Mouse (Mus musculus) heart, embryonic 13.5 days (tissue): ENCODE measurements around the gene Plcb1. TPM values are rescaled to one million over a fixed set of nuclear protein-coding genes. Genes with fewer than 3 reads are reported as not detected.

ENCODE experiments used
- ATAC-seq: fragments of 200-750 bp; cut with Nextera tagmentation; 2 replicates; pipeline ENCODE4 v1.8.0; 2017; ENCODE audit warnings: moderate TSS enrichment; ENCODE audit not compliant: insufficient number of reproducible peaks, low FRiP score, low TSS enrichment; ENCODE audit errors: extremely low read depth
- H3K27ac ChIP-seq: fragments of 300-500 bp; sonication (generic); replicated peaks from 2 replicates; pipeline ENCODE4 v1.5.1; 2015; ENCODE audit warnings: moderate library complexity, mild to moderate bottlenecking, inconsistent platforms
- H3K27me3 ChIP-seq: fragments of 300-500 bp; sonication (generic); replicated peaks from 2 replicates; pipeline ENCODE4 v1.6.1; 2015; ENCODE audit warnings: mild to moderate bottlenecking, inconsistent platforms
- H3K36me3 ChIP-seq: fragments of 300-500 bp; sonication (generic); 2 replicates; pipeline ENCODE4 v1.6.1; 2015; ENCODE audit warnings: mild to moderate bottlenecking, inconsistent platforms
- H3K4me1 ChIP-seq: fragments of 300-500 bp; sonication (generic); 2 replicates; pipeline ENCODE4 v1.6.1; 2015; ENCODE audit warnings: inconsistent platforms
- H3K4me2 ChIP-seq: fragments of 300-500 bp; sonication (generic); 2 replicates; pipeline ENCODE4 v1.6.1; 2015; ENCODE audit warnings: inconsistent platforms, mild to moderate bottlenecking, moderate library complexity
- H3K4me3 ChIP-seq: fragments of 300-500 bp; sonication (generic); 2 replicates; pipeline ENCODE4 v1.5.1; 2015; ENCODE audit warnings: moderate library complexity, mild to moderate bottlenecking, inconsistent platforms
- H3K9ac ChIP-seq: fragments of 300-500 bp; sonication (generic); 2 replicates; pipeline ENCODE4 v1.6.1; 2015; ENCODE audit warnings: inconsistent platforms, mild to moderate bottlenecking, moderate library complexity
- H3K9me3 ChIP-seq: fragments of 300-500 bp; sonication (generic); 2 replicates; pipeline ENCODE4 v1.6.1; 2016; ENCODE audit warnings: inconsistent platforms
- WGBS: fragments of 180-500 bp; shearing (Covaris S2); methylation state at CpG from one replicate; pipeline ENCODE4 v1.1.7; 2015; ENCODE audit warnings: mixed read lengths; 5-methylcytosine and 5-hydroxymethylcytosine counted together
- polyA plus RNA-seq: library from polyadenylated mRNA; unstranded; fragments of >200 nt; fragmentation: Nextera tagmentation; extraction: Ambion mirVana; gene quantifications from 2 replicates; pipeline ENCODE4 v1.2.1, GENCODE M21; 2015

Plcb1 gene
- polyA plus RNA-seq, 1 experiment from 2014 or later, result 5.9 TPM

DNA sequence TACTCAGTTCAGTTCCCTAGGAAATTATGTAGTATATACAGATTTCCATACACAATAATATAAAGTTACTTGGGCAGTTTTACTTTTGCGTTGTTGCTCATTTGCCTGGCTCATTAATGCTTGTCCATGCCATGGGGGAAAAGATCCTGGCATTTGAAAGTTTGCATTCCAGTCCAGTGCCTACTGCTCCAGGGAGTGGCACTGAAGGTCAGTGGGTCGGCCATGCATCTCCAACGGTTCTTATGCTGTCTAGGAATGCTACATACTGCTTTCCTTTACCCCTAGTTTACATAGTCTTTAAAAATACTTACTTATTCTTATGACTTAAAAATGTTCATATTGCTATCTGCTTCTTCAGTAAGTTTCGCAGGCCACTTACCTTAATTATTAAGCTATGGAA is 156.2 kb downstream of the Plcb1 start:
- Histone ChIP-seq H3K9me3 (no peaks in the 10 kb centered on the region), H3K4me3 (no peak overlapping the region), H3K4me1 (no peaks in the 10 kb centered on the region), H3K27me3 (no peaks in the 10 kb centered on the region), H3K4me2 (no peak overlapping the region), H3K27ac (no peak overlapping the region), H3K9ac (no peak overlapping the region), H3K36me3 (no peaks in the 10 kb centered on the region)
- ATAC-seq, result no peak
- WGBS, result 81% methylated on average over 4 of the region's 4 CpGs

- Histone ChIP-seq H3K27me3 (no peaks in the 10 kb centered on the region), H3K9me3 (no peaks in the 10 kb centered on the region), H3K36me3 (no peaks in the 10 kb centered on the region), H3K27ac (no peak overlapping the region), H3K9ac (no peak overlapping the region), H3K4me1 (no peaks in the 10 kb centered on the region), H3K4me3 (no peak overlapping the region), H3K4me2 (no peak overlapping the region)
- WGBS, result 33% methylated on average over 2 of the region's 2 CpGs
- ATAC-seq, result no peak
Measured at GRCm38 (mm10) chr2:134942919-134943318, 157.1 kb downstream of the Plcb1 start.

DNA sequence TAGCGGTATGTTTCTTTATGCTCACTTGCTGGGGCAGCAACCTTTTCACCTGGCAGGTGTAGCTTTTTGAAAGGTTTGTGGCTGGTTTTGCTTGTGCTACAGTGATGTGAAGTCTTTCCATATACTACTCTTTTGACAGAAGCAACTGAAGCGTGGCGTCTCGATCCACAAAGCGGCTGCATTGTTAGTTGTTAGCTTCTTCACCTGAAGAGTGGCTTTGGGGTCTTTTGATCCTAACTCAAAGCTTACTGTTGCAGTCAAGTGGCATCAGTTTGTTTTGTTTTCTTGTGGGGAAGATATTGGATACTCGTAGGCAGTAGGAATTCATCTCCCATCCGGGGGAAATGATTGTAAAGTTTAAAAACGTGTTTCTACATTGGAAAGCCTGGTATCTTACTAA is 160.5 kb downstream of the Plcb1 start:
- 82% methylated on average over 8 of the region's 8 CpGs for WGBS
- Histone ChIP-seq H3K9me3 (no peaks in the 10 kb centered on the region), H3K9ac (no peak overlapping the region)

GRCm38 (mm10) chr2:134946911-134947310 is 161.0 kb downstream of the Plcb1 start:
- Histone ChIP-seq H3K36me3 (no peaks in the 10 kb centered on the region), H3K4me1 (no peaks in the 10 kb centered on the region), H3K27me3 (no peaks in the 10 kb centered on the region), H3K4me2 (no peak overlapping the region), H3K27ac (no peak overlapping the region), H3K9ac (no peak overlapping the region), H3K4me3 (no peak overlapping the region), H3K9me3 (no peaks in the 10 kb centered on the region)
- WGBS, result 37% methylated on average over 1 of the region's 1 CpGs
- no peak for ATAC-seq

More for the DNA sequence above, 160.5 kb downstream of the Plcb1 start:
- Histone ChIP-seq H3K27me3 (no peaks in the 10 kb centered on the region), H3K4me2 (no peak overlapping the region), H3K36me3 (no peaks in the 10 kb centered on the region), H3K4me1 (no peaks in the 10 kb centered on the region), H3K4me3 (no peak overlapping the region), H3K27ac (no peak overlapping the region)
- ATAC-seq, result no peak

DNA sequence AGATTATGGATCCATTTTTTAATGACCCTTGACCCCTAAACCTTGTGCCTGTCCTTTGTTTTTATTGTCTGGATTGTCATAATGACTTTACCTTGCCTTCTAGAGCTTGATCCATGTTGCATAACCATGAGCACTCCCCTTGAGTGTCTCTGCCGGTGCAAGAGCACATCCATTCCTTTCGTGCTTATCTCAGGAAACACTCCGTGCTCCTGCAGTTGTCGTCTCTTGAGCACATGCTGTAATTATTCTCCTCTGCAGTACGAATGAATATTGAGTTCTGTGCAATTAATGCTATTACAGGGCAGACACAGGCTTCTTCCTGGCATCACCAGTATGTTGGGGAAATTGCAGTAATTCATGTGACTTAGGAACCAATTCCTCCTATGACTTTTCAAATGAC is 166.2 kb downstream of the Plcb1 start:
- 0 out of 2 replicates have a peak, but pooled peaks cover 3% of the 10 kb centered on the region for H3K4me1 ChIP-seq
- no peak overlapping the region for H3K4me2 ChIP-seq
- H3K36me3 ChIP-seq, result no peaks in the 10 kb centered on the region
- H3K4me3 ChIP-seq, result no peak overlapping the region
- H3K9ac ChIP-seq, result no peak overlapping the region
- H3K9me3 ChIP-seq, result no peaks in the 10 kb centered on the region
- 24% methylated on average over 5 of the region's 5 CpGs for WGBS
- ATAC-seq, result no peak
- no peaks in the 10 kb centered on the region for H3K27me3 ChIP-seq
- no peak overlapping the region for H3K27ac ChIP-seq

- Histone ChIP-seq H3K27me3 (no peaks in the 10 kb centered on the region), H3K4me2 (no peak overlapping the region), H3K4me3 (no peak overlapping the region), H3K9me3 (no peaks in the 10 kb centered on the region), H3K9ac (no peak overlapping the region), H3K27ac (no peak overlapping the region), H3K4me1 (0 out of 2 replicates have a peak, but pooled peaks cover 3% of the 10 kb centered on the region), H3K36me3 (no peaks in the 10 kb centered on the region)
- 77% methylated on average over 4 of the region's 4 CpGs for WGBS
- no peak for ATAC-seq
Measured at GRCm38 (mm10) chr2:134956436-134956835, 170.6 kb downstream of the Plcb1 start.

- Histone ChIP-seq H3K4me2 (no peak overlapping the region), H3K36me3 (no peaks in the 10 kb centered on the region), H3K9me3 (no peaks in the 10 kb centered on the region), H3K27me3 (no peaks in the 10 kb centered on the region), H3K4me3 (no peak overlapping the region), H3K4me1 (peaks cover 7% of the 10 kb centered on the region), H3K9ac (no peak overlapping the region), H3K27ac (no peak overlapping the region)
- ATAC-seq, result no peak
- WGBS, result 74% methylated on average over 4 of the region's 4 CpGs
Measured at GRCm38 (mm10) chr2:134966131-134966530, 180.3 kb downstream of the Plcb1 start.

DNA sequence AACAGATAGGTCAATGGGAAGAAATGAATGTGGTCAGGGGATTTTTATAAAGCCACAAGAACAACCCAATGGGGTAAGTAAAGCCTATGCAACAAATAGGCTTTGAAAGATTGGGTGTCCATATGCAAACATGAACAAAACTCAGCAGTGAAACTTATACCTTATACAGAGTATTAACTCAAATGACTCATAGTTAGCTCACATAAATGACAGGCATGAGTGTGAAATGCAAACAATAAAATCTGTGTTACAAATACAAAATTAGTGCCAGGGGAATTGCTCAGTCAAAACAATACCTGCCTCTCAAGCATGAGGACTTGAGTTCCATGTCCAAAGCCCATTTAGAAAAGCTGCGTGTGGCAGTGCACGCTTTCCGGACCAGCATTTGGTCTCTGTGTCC is 182.5 kb downstream of the Plcb1 start:
- ATAC-seq, result no peak
- Histone ChIP-seq H3K4me1 (peaks cover 7% of the 10 kb centered on the region), H3K27me3 (no peaks in the 10 kb centered on the region), H3K4me3 (no peak overlapping the region), H3K36me3 (no peaks in the 10 kb centered on the region), H3K9me3 (no peaks in the 10 kb centered on the region), H3K9ac (no peak overlapping the region), H3K4me2 (no peak overlapping the region), H3K27ac (no peak overlapping the region)
- WGBS, result 85% methylated on average over 3 of the region's 3 CpGs

DNA sequence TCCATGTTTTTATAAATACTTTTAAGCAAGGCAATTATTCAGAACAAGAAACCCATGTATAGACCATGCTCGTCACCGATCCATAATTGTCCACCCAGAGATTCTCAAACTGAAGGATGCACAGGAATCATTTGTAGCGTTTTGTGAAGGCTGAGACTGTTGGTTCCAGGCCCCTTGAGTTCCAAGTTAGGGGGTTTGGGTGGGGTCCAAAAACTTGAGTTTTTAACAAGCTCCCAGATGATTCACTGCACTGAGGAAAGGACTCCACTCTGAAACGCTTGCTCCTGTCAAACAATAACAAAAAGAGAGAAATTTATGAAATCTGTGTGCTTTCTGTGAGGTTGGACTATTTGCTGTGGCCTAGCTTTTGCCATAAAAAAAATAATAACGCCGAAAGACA is 186.5 kb downstream of the Plcb1 start:
- WGBS, result 81% methylated on average over 6 of the region's 6 CpGs
- Histone ChIP-seq H3K9ac (no peak overlapping the region), H3K4me1 (peaks cover 17% of the 10 kb centered on the region), H3K27me3 (no peaks in the 10 kb centered on the region), H3K27ac (no peak overlapping the region), H3K36me3 (no peaks in the 10 kb centered on the region), H3K4me3 (no peak overlapping the region), H3K9me3 (no peaks in the 10 kb centered on the region), H3K4me2 (no peak overlapping the region)
- ATAC-seq, result no peak

GRCm38 (mm10) chr2:134974711-134975110 is 188.8 kb downstream of the Plcb1 start:
- Histone ChIP-seq H3K9me3 (no peaks in the 10 kb centered on the region), H3K27ac (no peak overlapping the region), H3K36me3 (no peaks in the 10 kb centered on the region), H3K9ac (no peak overlapping the region), H3K4me3 (no peak overlapping the region), H3K4me1 (peaks cover 17% of the 10 kb centered on the region), H3K4me2 (no peak overlapping the region), H3K27me3 (no peaks in the 10 kb centered on the region)
- WGBS, result 41% methylated on average over 6 of the region's 6 CpGs
- no peak for ATAC-seq

DNA sequence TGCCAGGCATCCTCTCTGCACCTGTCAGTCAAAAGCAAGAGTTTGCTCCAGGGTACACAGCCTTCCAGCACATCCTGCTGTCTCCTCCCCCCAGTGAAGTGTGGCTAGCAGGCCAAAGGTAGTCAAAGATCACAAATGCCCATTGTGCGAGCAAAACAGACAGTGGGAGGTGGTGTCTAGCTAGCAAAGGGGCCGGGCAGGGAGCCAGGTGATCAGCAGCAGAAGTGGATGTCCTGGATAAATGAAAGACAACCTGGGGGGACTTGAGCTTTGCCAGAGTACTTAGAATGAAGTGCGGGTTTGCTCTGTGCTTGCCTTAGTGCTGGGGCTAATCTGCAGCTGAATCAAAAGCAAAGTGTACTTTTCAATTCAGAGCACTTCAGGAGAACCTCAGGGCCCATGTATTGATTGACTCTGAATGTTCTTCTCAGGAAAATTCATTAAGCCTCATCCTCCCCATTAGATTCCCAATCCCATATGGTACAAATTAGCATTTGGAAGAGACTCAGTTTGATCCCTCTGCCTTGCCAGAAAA is 191.0 kb downstream of the Plcb1 start:
- ATAC-seq, result no peak

GRCm38 (mm10) chr2:134977641-134978040 is 191.8 kb downstream of the Plcb1 start:
- no peak for ATAC-seq
- no peak overlapping the region for H3K27ac ChIP-seq

More for the DNA sequence above, 191.0 kb downstream of the Plcb1 start:
- H3K36me3 ChIP-seq, result no peaks in the 10 kb centered on the region
- H3K27me3 ChIP-seq, result no peaks in the 10 kb centered on the region
- no peaks in the 10 kb centered on the region for H3K9me3 ChIP-seq
- H3K4me3 ChIP-seq, result no peak overlapping the region
- no peak overlapping the region for H3K9ac ChIP-seq
- 54% methylated on average over 3 of the region's 3 CpGs for WGBS
- no peak overlapping the region for H3K27ac ChIP-seq
- no peak overlapping the region for H3K4me2 ChIP-seq
- H3K4me1 ChIP-seq, result peaks cover 11% of the 10 kb centered on the region

More at GRCm38 (mm10) chr2:134977641-134978040, 191.8 kb downstream of the Plcb1 start:
- no peak overlapping the region for H3K9ac ChIP-seq
- H3K4me1 ChIP-seq, result peaks cover 11% of the 10 kb centered on the region
- H3K4me2 ChIP-seq, result no peak overlapping the region
- H3K4me3 ChIP-seq, result no peak overlapping the region
- H3K36me3 ChIP-seq, result no peaks in the 10 kb centered on the region
- no peaks in the 10 kb centered on the region for H3K27me3 ChIP-seq
- no peaks in the 10 kb centered on the region for H3K9me3 ChIP-seq
- 72% methylated on average over 1 of the region's 1 CpGs for WGBS
